Mouse (Mus musculus): ENCODE results near the gene Vps18. TPM values are rescaled to one million over a fixed set of nuclear protein-coding genes. Genes with fewer than 3 reads are reported as not detected.
A peak's percentile ranks its signal among the peaks of the same experiment; 100 is the strongest.

Gene Vps18
- total RNA-seq (2022) = 10 to 100 TPM; 12.5 to 14.0 (median 13.6) TPM

- DNase-seq (ENCODE audit: low spot score) = peak; percentile 98
These were observed at the start of gene Vps18 for GRCm38 (mm10) chr2:119288270-119288882. TSS of gene Vps18 (plus strand) at chr2:119288740.

- no peak for DNase-seq (ENCODE audit: low spot score)
These were observed 48.3 kb upstream of the Vps18 start for GRCm38 (mm10) chr2:119240075-119240818.

- DNase-seq (ENCODE audit: low spot score) = no peak
These were observed 47.7 kb upstream of the Vps18 start for GRCm38 (mm10) chr2:119240819-119241186.

GRCm38 (mm10) chr2:119242548-119242947 lies 46.0 kb upstream of the Vps18 start:
- no peak for DNase-seq (ENCODE audit: low spot score)

DNA sequence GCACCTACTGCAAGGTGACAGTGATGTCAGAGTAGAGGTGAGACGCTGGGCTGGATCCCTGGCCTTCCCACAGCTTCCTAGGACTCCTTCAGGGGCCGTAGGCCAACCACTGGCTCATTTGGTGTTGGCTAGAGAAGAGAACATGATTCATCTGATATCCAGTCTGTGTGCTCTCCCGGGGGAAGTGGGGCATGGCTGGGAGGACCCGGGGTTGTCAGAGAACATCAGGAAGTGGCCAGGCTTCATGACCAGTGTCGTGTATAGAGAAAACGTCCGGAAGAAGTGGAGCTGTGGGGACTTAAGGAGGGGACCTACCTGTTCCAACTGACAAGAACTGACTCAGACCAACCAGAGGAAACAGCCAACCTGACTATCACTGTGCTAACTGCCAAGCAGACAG lies 43.3 kb upstream of the Vps18 start:
- no peak for DNase-seq (ENCODE audit: low spot score)

DNA sequence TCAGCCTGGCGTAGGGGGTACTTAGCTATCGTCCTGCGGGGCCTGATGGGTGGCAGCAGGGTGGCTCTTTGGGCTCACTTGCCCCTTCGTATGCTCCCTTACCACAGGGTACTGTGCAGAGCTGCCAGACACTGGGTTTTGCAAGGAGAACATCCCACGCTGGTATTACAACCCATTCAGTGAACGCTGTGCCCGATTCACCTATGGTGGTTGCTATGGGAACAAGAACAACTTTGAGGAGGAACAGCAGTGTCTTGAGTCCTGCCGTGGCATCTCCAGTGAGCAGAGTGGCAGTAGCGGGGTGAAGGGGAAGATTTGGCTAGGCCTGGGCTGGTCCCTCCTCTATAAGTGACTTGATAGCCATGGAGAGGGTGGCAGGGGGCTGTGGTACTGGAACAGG lies 40.6 kb upstream of the Vps18 start:
- no peak for DNase-seq (ENCODE audit: low spot score)

GRCm38 (mm10) chr2:119249592-119250061 lies 38.9 kb upstream of the Vps18 start:
- DNase-seq (ENCODE audit: low spot score) = no peak

DNA sequence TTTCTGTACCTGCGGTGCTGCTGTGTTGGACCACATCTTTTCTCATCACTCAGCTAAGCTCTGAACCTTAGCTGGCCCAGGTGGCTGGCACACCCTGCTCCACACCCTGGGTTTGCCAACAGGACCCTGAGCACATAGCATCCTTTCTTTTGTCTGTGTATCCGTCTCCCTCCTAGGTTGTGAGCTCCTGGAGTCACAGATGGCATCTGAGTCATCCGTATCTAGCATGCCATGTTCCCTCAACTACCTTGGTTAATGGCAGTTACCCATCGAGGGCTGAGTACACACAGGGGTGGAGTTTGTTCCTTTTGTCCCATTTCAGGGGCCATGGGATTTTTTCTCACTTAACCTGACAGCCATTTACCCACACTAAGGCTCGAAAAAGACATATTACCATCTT lies 38.2 kb upstream of the Vps18 start:
- DNase-seq (ENCODE audit: low spot score) = no peak

- DNase-seq (ENCODE audit: low spot score) = peak; percentile 64
These were observed 37.6 kb upstream of the Vps18 start for GRCm38 (mm10) chr2:119250826-119251478.

DNA sequence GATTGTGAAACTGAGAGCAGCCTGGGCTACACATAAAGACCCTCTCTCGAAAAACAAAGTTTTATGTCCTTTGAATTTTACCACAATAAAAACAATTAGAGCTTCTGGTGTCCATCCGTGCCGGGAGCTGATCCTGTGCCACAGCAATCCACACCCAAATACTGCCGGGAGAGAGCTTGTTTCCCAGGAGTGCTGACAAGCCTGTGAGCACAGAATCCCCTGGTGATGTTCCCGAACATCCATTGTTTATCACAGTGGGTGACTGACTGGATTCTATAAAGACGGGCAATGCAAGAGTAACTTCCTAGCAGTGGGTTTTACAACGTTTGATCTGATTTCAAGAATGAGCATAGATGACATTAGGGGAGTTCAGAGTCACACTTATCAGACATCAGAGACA lies 33.6 kb upstream of the Vps18 start:
- DNase-seq (ENCODE audit: low spot score) = no peak

DNA sequence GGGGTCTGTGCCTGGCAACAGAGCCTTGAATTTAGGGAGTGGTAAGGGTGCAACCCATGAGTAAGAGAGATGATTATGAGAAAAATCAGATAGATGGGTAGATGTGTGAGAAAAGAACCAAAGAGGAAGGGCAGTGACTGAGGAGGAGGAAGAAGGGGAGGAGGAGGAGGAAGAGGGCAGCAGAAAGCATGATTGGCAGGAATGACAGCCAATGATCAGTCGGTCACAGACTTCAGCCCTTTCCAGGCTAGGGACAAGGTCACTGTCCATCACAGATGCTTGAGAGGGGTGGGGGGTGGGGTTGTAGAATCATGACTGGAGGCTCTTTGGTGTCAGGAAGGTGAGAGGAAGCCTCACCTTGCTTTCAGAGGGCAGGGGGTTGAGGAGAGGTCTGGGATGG lies 28.0 kb upstream of the Vps18 start:
- no peak for DNase-seq (ENCODE audit: low spot score)

DNA sequence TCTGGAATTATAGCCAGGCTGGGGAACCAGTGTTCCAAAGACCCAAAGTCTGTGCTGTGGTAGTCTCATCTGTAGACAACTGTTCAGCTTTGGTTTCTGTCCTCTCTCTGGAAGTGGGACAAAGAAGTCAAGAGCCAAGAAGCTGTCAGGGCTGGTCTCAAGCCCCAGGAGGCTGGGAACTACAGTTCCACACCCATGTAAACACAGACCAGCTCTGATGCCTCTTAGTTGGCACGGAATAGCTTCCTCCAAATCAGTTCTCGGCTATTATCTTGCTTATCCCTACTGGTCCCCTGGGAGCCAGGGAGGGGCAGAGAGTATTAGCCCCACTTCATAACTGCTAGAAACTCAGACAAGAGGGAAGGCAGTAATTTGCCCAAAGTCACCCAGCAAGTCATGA lies 27.2 kb upstream of the Vps18 start:
- DNase-seq (ENCODE audit: low spot score) = no peak

- DNase-seq (ENCODE audit: low spot score) = peak; percentile 22
These were observed 25.6 kb upstream of the Vps18 start for GRCm38 (mm10) chr2:119262978-119263377.

GRCm38 (mm10) chr2:119263813-119264212 lies 24.7 kb upstream of the Vps18 start:
- no peak for DNase-seq (ENCODE audit: low spot score)

DNA sequence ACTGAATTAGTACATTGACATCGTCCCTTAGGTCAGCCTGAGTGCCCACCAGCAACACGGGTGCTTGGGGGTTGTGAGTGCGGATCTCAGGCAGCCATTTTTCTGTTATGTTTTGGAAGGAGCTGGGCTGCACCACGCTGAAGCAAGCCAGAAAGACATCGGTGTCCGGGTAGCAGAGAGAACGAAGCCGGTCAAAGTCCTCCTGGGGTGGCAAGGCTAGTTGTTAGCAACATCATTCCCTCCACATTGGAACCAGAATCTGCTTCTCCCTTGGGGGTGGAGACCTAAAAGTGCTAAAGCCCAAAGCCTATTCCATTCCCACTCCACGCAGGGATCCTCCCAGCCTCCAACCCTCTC lies 18.3 kb upstream of the Vps18 start:
- no peak for DNase-seq (ENCODE audit: low spot score)

- no peak for DNase-seq (ENCODE audit: low spot score)
These were observed 17.8 kb upstream of the Vps18 start, which contains the start of gene Rhov for GRCm38 (mm10) chr2:119270643-119271331. TSS of gene Rhov (minus strand) at chr2:119271272.

- no peak for DNase-seq (ENCODE audit: low spot score)
These were observed 14.4 kb upstream of the Vps18 start for GRCm38 (mm10) chr2:119274126-119274525.

- DNase-seq (ENCODE audit: low spot score) = no peak
These were observed 11.6 kb upstream of the Vps18 start for GRCm38 (mm10) chr2:119276926-119277325.

- no peak for DNase-seq (ENCODE audit: low spot score)
These were observed 10.7 kb upstream of the Vps18 start for GRCm38 (mm10) chr2:119277810-119278209.

DNA sequence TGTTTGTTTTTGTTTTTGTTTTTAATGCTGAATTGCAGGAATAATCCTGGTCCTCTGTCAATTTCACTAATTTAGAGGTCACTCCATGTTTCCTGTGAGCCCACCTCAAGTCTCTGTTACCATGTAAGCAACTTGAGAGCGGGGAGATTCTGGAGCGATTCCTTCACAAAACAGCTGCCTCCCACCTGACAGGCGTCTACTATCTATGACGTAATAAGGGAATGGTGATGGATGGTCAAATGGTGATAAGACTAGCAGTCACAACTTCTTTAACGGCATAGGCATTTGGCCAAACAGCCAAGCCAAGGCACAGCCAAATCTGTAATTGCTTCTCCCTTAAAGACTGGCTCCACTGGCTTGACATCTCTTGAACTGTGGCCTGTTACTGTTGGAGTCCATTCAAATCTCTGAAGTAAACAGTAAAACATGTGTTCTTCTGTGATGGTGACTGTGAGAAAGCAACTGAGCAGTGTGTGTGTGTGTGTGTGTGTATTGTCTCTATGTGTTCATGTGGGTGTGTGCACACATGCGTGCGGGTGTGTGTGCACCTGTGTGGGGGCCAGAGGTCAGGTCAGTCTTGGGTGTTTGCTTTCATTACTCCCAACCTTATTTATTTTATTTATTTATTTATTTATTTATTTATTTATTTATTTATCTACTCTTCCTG lies 6.5 kb upstream of the Vps18 start:
- no peak for DNase-seq (ENCODE audit: low spot score)

DNA sequence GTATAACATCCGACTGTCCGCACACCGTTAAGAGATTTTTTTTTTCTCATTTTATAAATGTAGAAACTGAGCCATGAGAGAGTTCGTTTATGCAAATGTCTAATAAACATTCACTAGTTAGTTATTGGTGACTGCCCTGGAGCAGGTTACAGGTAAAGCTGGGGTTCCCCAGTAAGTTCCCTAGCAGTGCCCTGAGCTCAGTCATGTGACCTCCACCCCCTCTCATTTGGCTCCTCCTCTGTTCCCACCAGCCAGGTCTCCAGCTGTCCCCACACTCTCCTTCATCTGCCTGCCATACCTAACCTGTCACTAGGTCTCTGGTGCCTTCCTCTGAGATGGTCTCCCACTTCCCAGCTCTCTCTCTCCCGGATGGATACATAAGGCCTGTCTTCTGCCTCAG lies 1.2 kb upstream of the Vps18 start:
- no peak for DNase-seq (ENCODE audit: low spot score)

GRCm38 (mm10) chr2:119289014-119289416 lies 475 bp downstream of the Vps18 start:
- DNase-seq (ENCODE audit: low spot score) = peak; percentile 28
